Mouse (Mus musculus) bone marrow macrophage, adult 2 months (primary cell): ENCODE data around the gene Ctc1.

Experiments
- CTCF ChIP-seq: IDR thresholded peaks from 2 replicates; pipeline ENCODE4 v1.5.1; 2012; ENCODE audit warnings: low read depth, mild to moderate bottlenecking, low read length, moderate library complexity
- POLR2A ChIP-seq: IDR thresholded peaks from 2 replicates; pipeline ENCODE4 v1.6.1; 2012; ENCODE audit warnings: mild to moderate bottlenecking, low read depth, low read length, borderline replicate concordance

DNA sequence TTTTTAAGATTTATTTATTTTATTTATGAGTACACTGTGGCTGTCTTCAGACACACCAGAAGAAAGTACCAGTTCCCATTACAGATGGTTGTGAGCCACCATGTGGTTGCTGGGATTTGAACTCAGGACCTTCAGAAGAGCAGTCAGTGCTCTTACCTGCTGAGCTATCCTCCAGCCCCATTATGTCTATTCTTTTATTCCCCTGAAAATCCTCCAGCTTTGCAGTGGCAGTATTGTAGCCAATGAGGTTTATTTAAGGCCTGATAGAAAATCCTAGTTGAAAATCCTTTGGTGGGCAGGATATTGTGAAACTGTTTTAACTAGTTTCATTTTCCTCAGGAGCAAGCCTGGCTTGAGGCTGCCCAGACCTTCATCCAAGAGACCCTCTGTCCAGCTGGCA is 5.0 kb downstream of the Ctc1 start:
- TF ChIP-seq CTCF (no peak), POLR2A (no peak)
